Comparison of ENCODE assay signal across 6 mouse cellular contexts in genomic region chr12:114108731-114109130, GRCm38 (mm10).
A peak's percentile ranks its signal among the peaks of the same experiment; 100 is the strongest.
DNase-seq lines count a peak whose midpoint lies in the region.

No protein-coding gene starts in this region.

- peak; percentile 64 for DNase-seq in 416B (ENCODE audit: low read depth)
- peak; percentile 45 for DNase-seq in T-cell, adult 2 months (ENCODE audit: low spot score)
- peak; percentile 18 for DNase-seq in lung, postnatal 25 days (ENCODE audit: low spot score)
- DNase-seq in right cerebral cortex, adult 18-20 months, result peak; percentile 0
- peak; percentile 11 to 12 for DNase-seq in thymus, postnatal 10 days (ENCODE audit: low spot score in 2 of 2)
- peak; percentile 14 to 18 for DNase-seq in thymus, postnatal 36 days

Comparison
In these comparisons a context has a peak if more than half of its experiments do, and no peak if none do; other contexts are left out.
1. Peak in every context shown above with its lines: DNase-seq.
2. DNase-seq: peak in every context shown above with its lines; median percentile 64 in 416B; 45 in T-cell, adult 2 months; 18 in lung, postnatal 25 days; 16 in thymus, postnatal 36 days; 12 in thymus, postnatal 10 days; 0 in right cerebral cortex, adult 18-20 months.